Mouse (Mus musculus): Measurements from ENCODE around the gene Mtfr1l.

The Mtfr1l gene

GRCm38 (mm10) chr4:134557626-134558249 lies 22.6 kb upstream of the Mtfr1l start:
- no peak for DNase-seq (ENCODE audit: low spot score)

- DNase-seq (ENCODE audit: low spot score), result peak; percentile 46
Measured at GRCm38 (mm10) chr4:134555956-134556580, 20.9 kb upstream of the Mtfr1l start.

GRCm38 (mm10) chr4:134553631-134554030 lies 18.4 kb upstream of the Mtfr1l start:
- no peak for DNase-seq (ENCODE audit: low spot score)

- DNase-seq (ENCODE audit: low spot score), result no peak
Measured at GRCm38 (mm10) chr4:134551494-134552316, 16.5 kb upstream of the Mtfr1l start, which contains the start of gene Selenon. Gene Selenon (minus strand): TSS chr4:134552166.

GRCm38 (mm10) chr4:134549899-134550298 lies 14.7 kb upstream of the Mtfr1l start:
- no peak for DNase-seq (ENCODE audit: low spot score)

GRCm38 (mm10) chr4:134548169-134548938 lies 13.2 kb upstream of the Mtfr1l start:
- no peak for DNase-seq (ENCODE audit: low spot score)

GRCm38 (mm10) chr4:134546814-134547705 lies 11.9 kb upstream of the Mtfr1l start:
- DNase-seq (ENCODE audit: low spot score), result no peak

- peak; percentile 95 for DNase-seq (ENCODE audit: low spot score)
Measured at GRCm38 (mm10) chr4:134543261-134543660, 8.1 kb upstream of the Mtfr1l start.

- DNase-seq (ENCODE audit: low spot score), result no peak
Measured at GRCm38 (mm10) chr4:134542726-134543125, 7.5 kb upstream of the Mtfr1l start.

GRCm38 (mm10) chr4:134538997-134539580 lies 3.9 kb upstream of the Mtfr1l start:
- no peak for DNase-seq (ENCODE audit: low spot score)

- peak; percentile 70 for DNase-seq (ENCODE audit: low spot score)
Measured at GRCm38 (mm10) chr4:134535787-134536151, 582 bp upstream of the Mtfr1l start.

GRCm38 (mm10) chr4:134534124-134534886 lies 882 bp downstream of the Mtfr1l start:
- DNase-seq (ENCODE audit: low spot score), result peak; percentile 47

- no peak for DNase-seq (ENCODE audit: low spot score)
Measured at GRCm38 (mm10) chr4:134533421-134533820, 1.8 kb downstream of the Mtfr1l start.

- no peak for DNase-seq (ENCODE audit: low spot score)
Measured at GRCm38 (mm10) chr4:134532928-134533327, 2.3 kb downstream of the Mtfr1l start.

- DNase-seq (ENCODE audit: low spot score), result no peak
Measured at GRCm38 (mm10) chr4:134526220-134526619, 9.0 kb downstream of the Mtfr1l start.

- no peak for DNase-seq (ENCODE audit: low spot score)
Measured at GRCm38 (mm10) chr4:134525806-134526205, 9.4 kb downstream of the Mtfr1l start.

GRCm38 (mm10) chr4:134523447-134523846 lies 11.7 kb downstream of the Mtfr1l start:
- no peak for DNase-seq (ENCODE audit: low spot score)

GRCm38 (mm10) chr4:134519281-134519680 lies 15.9 kb downstream of the Mtfr1l start:
- no peak for DNase-seq (ENCODE audit: low spot score)

- peak; percentile 53 for DNase-seq (ENCODE audit: low spot score)
Measured at GRCm38 (mm10) chr4:134518541-134518940, 16.6 kb downstream of the Mtfr1l start.

GRCm38 (mm10) chr4:134517719-134518118 lies 17.5 kb downstream of the Mtfr1l start:
- DNase-seq (ENCODE audit: low spot score), result no peak

Data from layer of hippocampus, adult 11-12 months (tissue).